Mouse (Mus musculus) liver, embryonic 12.5 days (tissue): ENCODE results near the gene Cenpm. TPM values are rescaled to one million over a fixed set of nuclear protein-coding genes. Genes with fewer than 3 reads are reported as not detected.

Experiments used
- ATAC-seq: fragments of 200-750 bp; cut with Nextera tagmentation; 2 replicates; pipeline ENCODE4 v1.8.0; 2017; ENCODE audit warnings: moderate number of reproducible peaks, mild to moderate bottlenecking, moderate library complexity
- H3K27ac ChIP-seq: fragments of 300-500 bp; sonication (generic); 2 replicates; pipeline ENCODE4 v1.5.1; 2016; ENCODE audit warnings: mild to moderate bottlenecking
- H3K27me3 ChIP-seq: fragments of 300-500 bp; sonication (generic); replicated peaks from 2 replicates; pipeline ENCODE4 v1.6.1; 2016; ENCODE audit warnings: mild to moderate bottlenecking, moderate library complexity
- H3K36me3 ChIP-seq: fragments of 300-500 bp; sonication (generic); 2 replicates; pipeline ENCODE4 v1.6.1; 2016; ENCODE audit warnings: mild to moderate bottlenecking, moderate library complexity
- H3K4me1 ChIP-seq: fragments of 300-500 bp; sonication (generic); 2 replicates; pipeline ENCODE4 v1.6.1; 2016
- H3K4me2 ChIP-seq: fragments of 300-500 bp; sonication (generic); 2 replicates; pipeline ENCODE4 v1.6.1; 2016; ENCODE audit warnings: mild to moderate bottlenecking, moderate library complexity
- H3K4me3 ChIP-seq: fragments of 300-500 bp; sonication (generic); 2 replicates; pipeline ENCODE4 v1.5.1; 2016; ENCODE audit warnings: mild to moderate bottlenecking, moderate library complexity
- H3K9ac ChIP-seq: fragments of 300-500 bp; sonication (generic); 2 replicates; pipeline ENCODE4 v1.6.1; 2016; ENCODE audit warnings: mild to moderate bottlenecking, moderate library complexity
- H3K9me3 ChIP-seq: fragments of 300-500 bp; sonication (generic); replicated peaks from 2 replicates; pipeline ENCODE4 v1.6.1; 2016; ENCODE audit warnings: mild to moderate bottlenecking, moderate library complexity
- WGBS: fragments of 180-500 bp; shearing (Covaris S2); methylation state at CpG from one replicate; pipeline ENCODE4 v1.1.7; 2016; ENCODE audit not compliant: insufficient replicate concordance; 5-methylcytosine and 5-hydroxymethylcytosine counted together
- polyA plus RNA-seq: library from polyadenylated mRNA; unstranded; fragments of >200 nt; fragmentation: Nextera tagmentation; extraction: Ambion mirVana; gene quantifications from 2 replicates; pipeline ENCODE4 v1.2.1, GENCODE M21; 2016

The Cenpm gene
- polyA plus RNA-seq: 48.3 and 51.2 TPM in 2 replicates

- H3K9me3 ChIP-seq: no peaks in the 10 kb centered on the region
These were observed at the start of gene Cenpm for GRCm38 (mm10) chr15:82244115-82244804. TSS of gene Cenpm (minus strand) at chr15:82244748.

GRCm38 (mm10) chr15:82294059-82294458, 49.5 kb upstream of the Cenpm start:
- Histone ChIP-seq H3K9me3 (no peaks in the 10 kb centered on the region), H3K4me3 (no peak overlapping the region), H3K4me1 (peaks cover 18% of the 10 kb centered on the region), H3K4me2 (no peak overlapping the region), H3K9ac (no peak overlapping the region), H3K27me3 (peaks cover 16% of the 10 kb centered on the region), H3K27ac (no peak overlapping the region), H3K36me3 (no peaks in the 10 kb centered on the region)
- WGBS: 44% methylated on average over 8 of the region's 8 CpGs
- ATAC-seq: no peak

More at GRCm38 (mm10) chr15:82244115-82244804, at the start of gene Cenpm:
- Histone ChIP-seq H3K27ac (peak within 1 kb of the TSS; percentile 85), H3K27me3 (no peaks in the 10 kb centered on the region), H3K4me2 (peak within 1 kb of the TSS; percentile 95), H3K9ac (peak within 1 kb of the TSS; percentile 84), H3K4me3 (peak within 1 kb of the TSS; percentile 72), H3K4me1 (peaks cover 18% of the 10 kb centered on the region), H3K36me3 (peaks cover 7% of the 10 kb centered on the region)
- ATAC-seq: peak; percentile 97
- under 1% methylated on average over 65 of the region's 65 CpGs for WGBS

- peak overlapping the region; percentile 3 for H3K4me2 ChIP-seq
- 20% methylated on average over 7 of the region's 7 CpGs for WGBS
- H3K27me3 ChIP-seq: 0 out of 2 replicates have a peak, but pooled peaks cover 12% of the 10 kb centered on the region
- no peaks in the 10 kb centered on the region for H3K36me3 ChIP-seq
- no peak overlapping the region for H3K9ac ChIP-seq
- H3K4me3 ChIP-seq: no peak overlapping the region
- no peaks in the 10 kb centered on the region for H3K9me3 ChIP-seq
- ATAC-seq: 0 out of 2 replicates have a peak, but pooled peaks have one; percentile 15
- peaks cover 14% of the 10 kb centered on the region for H3K4me1 ChIP-seq
- H3K27ac ChIP-seq: no peak overlapping the region
These were observed 48.7 kb upstream of the Cenpm start for GRCm38 (mm10) chr15:82293271-82293711.

- no peak overlapping the region for H3K4me3 ChIP-seq
- no peak overlapping the region for H3K27ac ChIP-seq
- WGBS: 36% methylated on average over 5 of the region's 5 CpGs
- no peaks in the 10 kb centered on the region for H3K36me3 ChIP-seq
- no peaks in the 10 kb centered on the region for H3K9me3 ChIP-seq
- H3K27me3 ChIP-seq: 0 out of 2 replicates have a peak, but pooled peaks cover 12% of the 10 kb centered on the region
- ATAC-seq: no peak
- H3K4me2 ChIP-seq: no peak overlapping the region
- no peak overlapping the region for H3K9ac ChIP-seq
- H3K4me1 ChIP-seq: peaks cover 14% of the 10 kb centered on the region
These were observed 48.3 kb upstream of the Cenpm start for GRCm38 (mm10) chr15:82292851-82293250.

- Histone ChIP-seq H3K27ac (no peak overlapping the region), H3K4me1 (peaks cover 16% of the 10 kb centered on the region), H3K4me3 (no peak overlapping the region), H3K27me3 (peaks cover 15% of the 10 kb centered on the region; the same call in 1 of the 2 replicates), H3K4me2 (no peak overlapping the region), H3K9me3 (no peaks in the 10 kb centered on the region), H3K36me3 (no peaks in the 10 kb centered on the region), H3K9ac (no peak overlapping the region)
- ATAC-seq: no peak
- 65% methylated on average over 7 of the region's 7 CpGs for WGBS
These were observed 45.7 kb upstream of the Cenpm start for GRCm38 (mm10) chr15:82290252-82290651.

GRCm38 (mm10) chr15:82286157-82286556, 41.6 kb upstream of the Cenpm start:
- Histone ChIP-seq H3K36me3 (no peaks in the 10 kb centered on the region), H3K9me3 (no peaks in the 10 kb centered on the region), H3K27ac (no peak overlapping the region), H3K9ac (no peak overlapping the region), H3K4me2 (peak overlapping the region; percentile 21), H3K4me1 (peaks cover 9% of the 10 kb centered on the region), H3K4me3 (no peak overlapping the region), H3K27me3 (peaks cover 3% of the 10 kb centered on the region; the same call in 1 of the 2 replicates)
- 28% methylated on average over 12 of the region's 12 CpGs for WGBS
- ATAC-seq: peak; percentile 81

GRCm38 (mm10) chr15:82280638-82281037, 36.1 kb upstream of the Cenpm start:
- Histone ChIP-seq H3K9me3 (no peaks in the 10 kb centered on the region), H3K4me2 (no peak overlapping the region), H3K27ac (no peak overlapping the region), H3K27me3 (peaks cover 36% of the 10 kb centered on the region), H3K36me3 (no peaks in the 10 kb centered on the region), H3K9ac (no peak overlapping the region), H3K4me3 (no peak overlapping the region), H3K4me1 (0 out of 2 replicates have a peak, but pooled peaks cover under 1% of the 10 kb centered on the region)
- ATAC-seq: no peak
- 69% methylated on average over 4 of the region's 4 CpGs for WGBS

- H3K27me3 ChIP-seq: peaks cover 63% of the 10 kb centered on the region
These were observed 33.0 kb upstream of the Cenpm start for GRCm38 (mm10) chr15:82277591-82277990.

GRCm38 (mm10) chr15:82274927-82275901, 30.7 kb upstream of the Cenpm start:
- Histone ChIP-seq H3K9me3 (no peaks in the 10 kb centered on the region), H3K9ac (no peak overlapping the region), H3K4me1 (peaks cover 21% of the 10 kb centered on the region), H3K27me3 (peaks cover 76% of the 10 kb centered on the region), H3K27ac (no peak overlapping the region), H3K36me3 (no peaks in the 10 kb centered on the region), H3K4me2 (peak overlapping the region; percentile 67), H3K4me3 (peak overlapping the region; percentile 46)
- no peak for ATAC-seq
- 2% methylated on average over 71 of the region's 86 CpGs for WGBS

More at GRCm38 (mm10) chr15:82277591-82277990, 33.0 kb upstream of the Cenpm start:
- Histone ChIP-seq H3K36me3 (no peaks in the 10 kb centered on the region), H3K4me3 (no peak overlapping the region), H3K4me1 (peaks cover 12% of the 10 kb centered on the region; the same call in 1 of the 2 replicates), H3K9ac (no peak overlapping the region), H3K4me2 (no peak overlapping the region), H3K27ac (no peak overlapping the region), H3K9me3 (no peaks in the 10 kb centered on the region)
- ATAC-seq: no peak
- 22% methylated on average over 5 of the region's 5 CpGs for WGBS

- peaks cover 22% of the 10 kb centered on the region for H3K4me1 ChIP-seq
- ATAC-seq: no peak
- H3K9me3 ChIP-seq: no peaks in the 10 kb centered on the region
- WGBS: 22% methylated on average over 6 of the region's 6 CpGs
- no peaks in the 10 kb centered on the region for H3K36me3 ChIP-seq
- no peak within 1 kb of the TSS for H3K27ac ChIP-seq
- H3K4me3 ChIP-seq: peak within 1 kb of the TSS; percentile 46
- H3K9ac ChIP-seq: no peak within 1 kb of the TSS
- peaks cover 81% of the 10 kb centered on the region for H3K27me3 ChIP-seq
- peak within 1 kb of the TSS; percentile 67 for H3K4me2 ChIP-seq
These were observed 30.0 kb upstream of the Cenpm start, which contains the start of gene Sept3 for GRCm38 (mm10) chr15:82274593-82274926. TSS of gene Sept3 (plus strand) at chr15:82274893.

GRCm38 (mm10) chr15:82272295-82272694, 27.7 kb upstream of the Cenpm start:
- Histone ChIP-seq H3K9me3 (no peaks in the 10 kb centered on the region), H3K4me1 (peaks cover 22% of the 10 kb centered on the region), H3K36me3 (no peaks in the 10 kb centered on the region), H3K9ac (no peak overlapping the region), H3K27me3 (peaks cover 71% of the 10 kb centered on the region), H3K4me3 (no peak overlapping the region), H3K27ac (no peak overlapping the region), H3K4me2 (no peak overlapping the region)
- WGBS: 56% methylated on average over 6 of the region's 6 CpGs
- ATAC-seq: no peak
